Mouse (Mus musculus) midbrain, embryonic 16.5 days (tissue): ENCODE results near the gene Lin54. TPM values are rescaled to one million over a fixed set of nuclear protein-coding genes. Genes with fewer than 3 reads are reported as not detected.
A peak's percentile ranks its signal among the peaks of the same experiment; 100 is the strongest.

Experiments
- ATAC-seq: fragments of 200-750 bp; cut with Nextera tagmentation; 2 replicates; pipeline ENCODE4 v1.8.0; 2017; ENCODE audit warnings: moderate TSS enrichment
- H3K27ac ChIP-seq: fragments of 300-500 bp; sonication (generic); 2 replicates; pipeline ENCODE4 v1.5.1; 2014; ENCODE audit warnings: mild to moderate bottlenecking, low read length, mixed read lengths
- H3K27me3 ChIP-seq: fragments of 300-500 bp; sonication (generic); 2 replicates; pipeline ENCODE4 v1.6.1; 2014; ENCODE audit warnings: low read depth, low read length, mixed read lengths; ENCODE audit not compliant: control insufficient read depth, insufficient read depth
- H3K36me3 ChIP-seq: fragments of 300-500 bp; sonication (generic); 2 replicates; pipeline ENCODE4 v1.6.1; 2014; ENCODE audit warnings: mild to moderate bottlenecking, low read length, moderate library complexity, mixed read lengths; ENCODE audit not compliant: control insufficient read depth, insufficient read depth
- H3K4me1 ChIP-seq: fragments of 300-500 bp; sonication (generic); 2 replicates; pipeline ENCODE4 v1.6.1; 2014; ENCODE audit warnings: mild to moderate bottlenecking, low read length, mixed read lengths; ENCODE audit not compliant: control insufficient read depth, insufficient read depth
- H3K4me2 ChIP-seq: fragments of 300-500 bp; sonication (generic); 2 replicates; pipeline ENCODE4 v1.6.1; 2014; ENCODE audit warnings: mild to moderate bottlenecking, low read length, mixed read lengths
- H3K4me3 ChIP-seq: fragments of 300-500 bp; sonication (generic); 2 replicates; pipeline ENCODE4 v1.5.1; 2014; ENCODE audit warnings: low read depth, mild to moderate bottlenecking, low read length, moderate library complexity, mixed read lengths
- H3K9ac ChIP-seq: fragments of 300-500 bp; sonication (generic); 2 replicates; pipeline ENCODE4 v1.6.1; 2014; ENCODE audit warnings: low read depth, low read length, mixed read lengths
- H3K9me3 ChIP-seq: fragments of 300-500 bp; sonication (generic); replicated peaks from 2 replicates; pipeline ENCODE4 v1.6.1; 2014; ENCODE audit warnings: mild to moderate bottlenecking, low read length, mixed read lengths; ENCODE audit not compliant: control insufficient read depth, poor library complexity, severe bottlenecking
- WGBS: fragments of 180-500 bp; shearing (Covaris S2); extraction: QIAGEN DNeasy Blood & Tissue Kit; methylation state at CpG from one replicate; pipeline ENCODE4 v1.1.7; 2014; 5-methylcytosine and 5-hydroxymethylcytosine counted together
- polyA plus RNA-seq: library from polyadenylated mRNA; unstranded; fragments of >200 nt; fragmentation: Nextera tagmentation; extraction: Ambion mirVana; gene quantifications from 2 replicates; pipeline ENCODE4 v1.2.1, GENCODE M21; 2015

Lin54 gene
- polyA plus RNA-seq, 1 experiment from 2014 or later: 8.3 TPM

DNA sequence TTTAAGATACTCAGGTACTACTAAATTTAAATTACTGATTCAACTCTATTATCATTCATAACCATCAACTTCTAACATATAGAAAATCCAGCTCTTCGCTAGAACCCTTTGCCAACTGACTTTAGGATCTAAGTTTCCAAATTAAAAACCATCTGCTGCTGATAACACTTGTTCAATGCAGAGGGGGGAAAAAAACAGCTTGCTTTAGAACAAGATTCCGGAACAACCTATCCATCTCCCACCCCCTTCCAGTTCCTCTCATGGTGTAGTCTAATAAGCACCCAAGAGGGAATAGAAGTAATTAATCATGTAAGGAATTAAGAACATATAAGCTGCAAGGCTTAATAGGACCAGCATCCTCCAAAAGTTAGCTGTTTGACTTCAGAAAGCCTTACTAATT lies 1.2 kb downstream of the Lin54 start:
- H3K4me3 ChIP-seq: peak overlapping the region; percentile 88
- H3K9me3 ChIP-seq: no peaks in the 10 kb centered on the region
- WGBS: 26% methylated on average over 2 of the region's 2 CpGs
- no peak overlapping the region for H3K27ac ChIP-seq
- peak overlapping the region; percentile 98 for H3K4me2 ChIP-seq
- H3K27me3 ChIP-seq: no peaks in the 10 kb centered on the region
- no peak for ATAC-seq
- no peaks in the 10 kb centered on the region for H3K36me3 ChIP-seq
- H3K4me1 ChIP-seq: peaks cover 20% of the 10 kb centered on the region
- H3K9ac ChIP-seq: peak overlapping the region; percentile 66; the same call in 1 of the 2 replicates

- under 1% methylated on average over 40 of the region's 46 CpGs for WGBS
- peak; percentile 73 for ATAC-seq
- H3K27ac ChIP-seq: peak overlapping the region; percentile 73
Measured at GRCm38 (mm10) chr5:100498436-100499180, 1.8 kb downstream of the Lin54 start.

DNA sequence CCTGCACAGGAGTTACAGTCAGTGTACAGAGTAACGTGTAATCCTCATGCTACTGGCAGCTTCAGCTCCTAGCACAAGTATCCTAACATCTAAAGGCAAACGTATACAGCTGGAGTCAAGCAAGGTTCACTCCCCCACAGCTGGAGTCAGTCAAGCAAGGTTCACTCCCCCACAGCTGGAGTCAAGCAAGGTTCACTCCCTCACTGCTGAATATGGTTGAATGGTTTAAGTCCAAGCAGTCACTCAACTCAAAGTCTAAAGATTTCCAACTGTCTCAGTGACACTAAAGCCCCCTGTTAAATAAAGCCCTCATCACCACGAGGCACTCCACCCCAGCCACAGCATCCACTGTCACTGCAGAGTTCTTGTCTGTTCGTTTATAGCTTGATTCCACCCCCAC lies 8.7 kb downstream of the Lin54 start:
- no peak overlapping the region for H3K4me2 ChIP-seq
- 53% methylated on average over 4 of the region's 4 CpGs for WGBS
- no peaks in the 10 kb centered on the region for H3K4me1 ChIP-seq
- H3K27me3 ChIP-seq: no peaks in the 10 kb centered on the region
- H3K9ac ChIP-seq: no peak overlapping the region
- no peaks in the 10 kb centered on the region for H3K9me3 ChIP-seq
- ATAC-seq: no peak
- H3K4me3 ChIP-seq: no peak overlapping the region
- no peaks in the 10 kb centered on the region for H3K36me3 ChIP-seq
- H3K27ac ChIP-seq: no peak overlapping the region

More at GRCm38 (mm10) chr5:100498436-100499180, 1.8 kb downstream of the Lin54 start:
- H3K9ac ChIP-seq: peak overlapping the region; percentile 87
- H3K4me1 ChIP-seq: peaks cover 20% of the 10 kb centered on the region
- no peaks in the 10 kb centered on the region for H3K9me3 ChIP-seq
- no peaks in the 10 kb centered on the region for H3K36me3 ChIP-seq
- no peaks in the 10 kb centered on the region for H3K27me3 ChIP-seq
- peak overlapping the region; percentile 88 for H3K4me3 ChIP-seq
- H3K4me2 ChIP-seq: peak overlapping the region; percentile 98

DNA sequence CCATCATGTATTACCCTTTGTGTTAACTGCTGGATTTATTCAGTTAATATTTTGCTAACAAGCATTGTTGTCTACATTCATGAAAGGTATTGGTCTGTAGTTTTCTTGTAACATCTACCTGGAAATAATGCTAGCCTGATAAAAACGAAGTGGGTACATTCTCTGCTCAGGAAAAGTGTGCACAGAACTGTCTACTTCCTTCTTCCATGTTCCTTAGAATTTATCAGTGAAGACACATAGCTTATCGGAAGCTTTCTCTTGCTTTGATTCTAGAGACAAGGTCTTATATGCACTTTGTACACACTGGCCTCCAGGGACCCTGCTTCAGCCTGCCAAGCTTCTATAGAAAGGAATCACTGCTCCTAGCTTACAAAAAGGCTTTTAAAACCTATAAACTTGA lies 11.1 kb downstream of the Lin54 start:
- no peak overlapping the region for H3K4me3 ChIP-seq
- 96% methylated on average over 2 of the region's 2 CpGs for WGBS
- ATAC-seq: no peak
- no peak overlapping the region for H3K27ac ChIP-seq
- H3K4me1 ChIP-seq: no peaks in the 10 kb centered on the region
- no peak overlapping the region for H3K9ac ChIP-seq
- H3K27me3 ChIP-seq: no peaks in the 10 kb centered on the region
- H3K36me3 ChIP-seq: no peaks in the 10 kb centered on the region
- no peak overlapping the region for H3K4me2 ChIP-seq
- no peaks in the 10 kb centered on the region for H3K9me3 ChIP-seq

DNA sequence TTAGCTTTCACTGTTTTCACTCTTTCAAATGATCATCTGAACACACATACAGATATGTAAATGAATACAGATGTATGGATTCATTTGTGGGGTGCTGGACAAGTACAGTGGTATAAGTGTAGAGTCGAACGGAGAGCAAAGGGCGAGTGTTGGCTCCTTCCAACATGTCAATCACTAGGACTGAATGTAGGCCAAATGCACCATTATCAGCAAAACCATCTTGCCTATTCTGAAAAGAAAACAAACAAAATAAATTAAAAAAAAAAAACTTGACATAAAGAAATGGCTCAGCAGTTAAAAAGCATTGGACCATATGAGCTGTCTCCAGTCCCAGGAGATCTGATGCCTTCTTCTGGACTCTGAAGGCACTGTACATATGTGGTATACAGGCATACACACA lies 12.2 kb downstream of the Lin54 start:
- Histone ChIP-seq H3K27ac (no peak overlapping the region), H3K4me3 (no peak overlapping the region), H3K4me2 (no peak overlapping the region), H3K27me3 (no peaks in the 10 kb centered on the region), H3K9ac (no peak overlapping the region), H3K36me3 (no peaks in the 10 kb centered on the region), H3K9me3 (no peaks in the 10 kb centered on the region), H3K4me1 (no peaks in the 10 kb centered on the region)
- WGBS: 95% methylated on average over 3 of the region's 3 CpGs
- no peak for ATAC-seq

- no peaks in the 10 kb centered on the region for H3K9me3 ChIP-seq
- no peak overlapping the region for H3K4me3 ChIP-seq
- no peak overlapping the region for H3K4me2 ChIP-seq
- H3K9ac ChIP-seq: no peak overlapping the region
- ATAC-seq: no peak
- no peaks in the 10 kb centered on the region for H3K27me3 ChIP-seq
- H3K27ac ChIP-seq: no peak overlapping the region
- WGBS: 88% methylated on average over 2 of the region's 2 CpGs
- H3K36me3 ChIP-seq: no peaks in the 10 kb centered on the region
- H3K4me1 ChIP-seq: no peaks in the 10 kb centered on the region
Measured at GRCm38 (mm10) chr5:100487120-100487519, 13.3 kb downstream of the Lin54 start.

DNA sequence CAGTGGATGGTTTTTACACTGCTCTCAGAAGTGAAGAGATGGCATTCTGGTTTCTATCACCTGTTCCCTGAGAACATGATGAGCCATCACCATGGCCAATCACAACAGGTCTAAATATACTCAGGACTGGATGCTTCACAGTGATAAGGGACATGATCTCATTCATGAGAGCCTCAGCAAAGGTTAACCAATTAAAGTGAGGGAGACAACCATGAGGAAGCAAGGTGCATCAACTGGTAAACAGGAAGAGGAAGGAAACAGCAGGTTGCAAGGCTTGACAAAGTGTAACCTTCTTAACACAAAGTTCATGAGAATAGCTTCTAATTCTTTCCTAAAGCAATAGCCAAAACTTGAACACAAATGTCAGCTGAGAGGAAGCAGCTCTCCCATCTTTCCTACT lies 16.9 kb downstream of the Lin54 start:
- Histone ChIP-seq H3K9ac (no peak overlapping the region), H3K4me1 (no peaks in the 10 kb centered on the region), H3K4me2 (no peak overlapping the region), H3K27me3 (no peaks in the 10 kb centered on the region), H3K36me3 (no peaks in the 10 kb centered on the region), H3K27ac (no peak overlapping the region), H3K9me3 (no peaks in the 10 kb centered on the region), H3K4me3 (no peak overlapping the region)
- ATAC-seq: no peak

DNA sequence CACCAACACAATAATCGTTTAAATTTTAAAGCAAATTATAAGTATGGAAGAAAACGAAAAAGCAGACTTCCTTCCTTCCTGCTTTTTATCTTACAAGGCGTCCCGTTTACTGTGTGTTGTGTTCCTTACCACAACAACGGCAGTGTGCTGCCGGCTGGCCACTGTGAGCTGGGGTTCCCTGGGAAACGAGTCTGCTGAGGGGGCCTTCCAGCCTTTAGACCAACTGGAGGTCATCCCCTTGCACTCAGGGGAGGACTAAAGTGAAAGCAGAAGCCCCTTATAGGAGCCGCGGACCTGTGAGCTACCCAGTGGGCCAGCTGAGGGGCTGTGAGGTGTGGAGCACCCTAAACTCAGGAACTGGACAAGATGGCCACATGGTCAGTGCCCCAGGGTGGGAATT lies 22.8 kb downstream of the Lin54 start:
- Histone ChIP-seq H3K9ac (no peak overlapping the region), H3K4me3 (no peak overlapping the region), H3K4me2 (no peak overlapping the region), H3K4me1 (no peaks in the 10 kb centered on the region), H3K36me3 (no peaks in the 10 kb centered on the region; the same call in 1 of the 2 replicates), H3K27me3 (no peaks in the 10 kb centered on the region), H3K9me3 (no peaks in the 10 kb centered on the region), H3K27ac (no peak overlapping the region)
- 88% methylated on average over 9 of the region's 9 CpGs for WGBS
- no peak for ATAC-seq

DNA sequence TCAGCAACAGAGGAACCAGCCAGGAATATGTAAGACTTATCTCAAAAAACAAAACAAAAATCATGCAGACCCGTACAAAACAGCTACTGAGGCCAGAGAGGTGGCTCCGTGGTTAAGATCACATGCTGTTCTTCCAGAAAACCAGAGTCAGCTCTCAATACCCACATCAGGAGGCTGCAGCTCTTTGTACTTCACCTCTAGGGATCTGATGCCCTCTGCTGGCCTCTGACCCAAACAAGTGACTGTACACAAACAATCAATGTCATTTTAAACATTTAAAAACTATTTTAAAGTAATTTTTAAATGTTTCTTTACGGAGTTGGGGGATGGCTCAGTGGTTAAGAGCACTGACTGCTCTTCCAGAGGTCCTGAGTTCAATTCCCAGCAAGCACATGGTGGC lies 24.1 kb downstream of the Lin54 start:
- 84% methylated on average over 3 of the region's 3 CpGs for WGBS
- H3K27me3 ChIP-seq: no peaks in the 10 kb centered on the region
- no peak overlapping the region for H3K27ac ChIP-seq
- no peaks in the 10 kb centered on the region for H3K9me3 ChIP-seq
- H3K4me3 ChIP-seq: no peak overlapping the region
- no peak overlapping the region for H3K9ac ChIP-seq
- no peak overlapping the region for H3K4me2 ChIP-seq
- H3K4me1 ChIP-seq: no peaks in the 10 kb centered on the region
- ATAC-seq: no peak
- no peaks in the 10 kb centered on the region; the same call in 1 of the 2 replicates for H3K36me3 ChIP-seq
